Mouse (Mus musculus): ENCODE measurements around the gene Cd40. TPM values are rescaled to one million over a fixed set of nuclear protein-coding genes. Genes with fewer than 3 reads are reported as not detected.

Gene Cd40
- polyA plus RNA-seq, 1 experiment from 2014 or later = 6.0 TPM

DNA sequence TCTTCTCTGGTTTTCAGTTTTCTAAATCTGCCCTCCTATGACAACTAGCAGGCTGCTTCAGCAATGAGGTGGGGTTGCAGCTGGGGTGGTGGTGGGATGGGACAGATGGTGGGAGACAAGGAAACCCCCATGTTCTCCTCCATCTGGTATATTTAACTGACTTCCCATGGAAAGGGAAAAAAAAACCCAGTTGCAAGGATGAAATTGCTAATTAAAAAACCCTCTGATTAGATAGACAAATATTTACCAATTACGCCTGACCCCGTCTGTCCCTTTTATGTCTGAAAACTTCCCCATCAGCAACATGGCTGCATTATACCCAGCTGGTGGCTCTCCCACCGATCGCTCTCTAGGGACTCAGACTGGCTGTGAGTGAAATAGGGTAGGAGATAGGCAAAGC, 31.2 kb downstream of the Cd40 start:
- H3K9ac ChIP-seq (ENCODE audit: low read depth, low read length) = peak overlapping the region; percentile 21; the same call in 1 of the 2 replicates
- 78% methylated on average over 4 of the region's 4 CpGs for WGBS
- H3K9me3 ChIP-seq (replicated peaks; ENCODE audit: control insufficient read depth, low read length, poor library complexity, severe bottlenecking) = no peaks in the 10 kb centered on the region
- no peak overlapping the region for H3K4me3 ChIP-seq (ENCODE audit: low read depth, low read length)
- ATAC-seq = no peak
- no peak overlapping the region for H3K4me2 ChIP-seq (ENCODE audit: low read length)
- no peak overlapping the region for H3K27ac ChIP-seq (ENCODE audit: low read length)
- H3K27me3 ChIP-seq (ENCODE audit: control insufficient read depth, insufficient read depth, low read depth, low read length) = no peaks in the 10 kb centered on the region
- H3K36me3 ChIP-seq (ENCODE audit: control insufficient read depth, insufficient read depth, low read length) = no peaks in the 10 kb centered on the region
- 0 out of 2 replicates have a peak, but pooled peaks cover 7% of the 10 kb centered on the region for H3K4me1 ChIP-seq (ENCODE audit: control insufficient read depth, insufficient read depth, low read length)

DNA sequence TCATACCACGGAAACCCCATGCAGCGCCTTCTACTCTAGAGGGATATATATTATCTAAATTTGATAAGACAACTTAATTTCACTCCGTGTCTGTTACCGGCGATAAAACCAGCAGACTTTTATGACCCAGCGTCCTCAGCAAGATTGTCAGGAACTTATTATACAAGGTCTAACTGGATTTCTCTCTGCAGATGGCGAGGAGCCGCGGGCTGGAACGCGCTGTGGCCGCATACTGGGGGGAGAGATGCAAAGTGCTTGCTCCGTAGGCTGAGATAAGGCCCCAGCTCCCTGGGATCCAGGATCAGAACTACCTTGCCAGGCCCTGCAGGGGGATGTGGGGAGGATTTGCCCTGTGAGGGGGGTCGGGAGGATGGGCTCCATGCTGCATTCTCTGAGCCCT, 34.0 kb downstream of the Cd40 start:
- H3K4me3 ChIP-seq (ENCODE audit: low read depth, low read length) = no peak overlapping the region
- WGBS = 37% methylated on average over 14 of the region's 14 CpGs
- H3K27ac ChIP-seq (ENCODE audit: low read length) = no peak overlapping the region; the same call in 1 of the 2 replicates
- peak; percentile 47 for ATAC-seq
- H3K9me3 ChIP-seq (replicated peaks; ENCODE audit: control insufficient read depth, low read length, poor library complexity, severe bottlenecking) = no peaks in the 10 kb centered on the region
- H3K36me3 ChIP-seq (ENCODE audit: control insufficient read depth, insufficient read depth, low read length) = no peaks in the 10 kb centered on the region
- H3K4me1 ChIP-seq (ENCODE audit: control insufficient read depth, insufficient read depth, low read length) = 0 out of 2 replicates have a peak, but pooled peaks cover 7% of the 10 kb centered on the region
- 0 out of 2 replicates have a peak overlapping the region, but pooled peaks have one; percentile 4 for H3K9ac ChIP-seq (ENCODE audit: low read depth, low read length)
- H3K4me2 ChIP-seq (ENCODE audit: low read length) = no peak overlapping the region
- no peaks in the 10 kb centered on the region for H3K27me3 ChIP-seq (ENCODE audit: control insufficient read depth, insufficient read depth, low read depth, low read length)

DNA sequence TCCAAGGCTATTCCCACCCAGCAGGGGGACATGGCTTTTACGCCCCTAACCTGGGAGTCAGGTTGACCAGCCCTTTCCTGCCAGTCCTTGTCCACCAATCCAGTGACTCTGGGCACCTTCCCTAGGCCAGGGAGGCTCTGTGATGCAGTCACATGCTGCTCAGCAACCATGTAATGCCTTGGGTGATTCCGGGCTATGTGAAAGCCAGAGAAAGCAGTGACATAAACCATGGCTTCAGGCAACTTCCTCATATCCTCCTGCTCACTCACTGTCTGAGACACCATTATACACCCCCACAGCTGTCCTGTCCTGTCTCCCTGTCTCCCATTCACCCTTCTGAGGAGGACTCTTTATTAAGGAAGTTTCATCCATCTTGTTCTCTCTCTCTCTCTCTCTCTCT, 35.2 kb downstream of the Cd40 start, which contains the start of gene 1700025C18Rik:
TSS of gene 1700025C18Rik (minus strand) at position 101 of the 400 bp plus-strand sequence.
- ATAC-seq = no peak
- Histone ChIP-seq H3K27me3 (ENCODE audit: control insufficient read depth, insufficient read depth, low read depth, low read length) (no peaks in the 10 kb centered on the region), H3K4me2 (ENCODE audit: low read length) (no peak within 1 kb of the TSS), H3K27ac (ENCODE audit: low read length) (peak within 1 kb of the TSS; percentile 6; the same call in 1 of the 2 replicates), H3K9ac (ENCODE audit: low read depth, low read length) (0 out of 2 replicates have a peak within 1 kb of the TSS, but pooled peaks have one; percentile 4), H3K9me3 (replicated peaks; ENCODE audit: control insufficient read depth, low read length, poor library complexity, severe bottlenecking) (no peaks in the 10 kb centered on the region), H3K36me3 (ENCODE audit: control insufficient read depth, insufficient read depth, low read length) (no peaks in the 10 kb centered on the region), H3K4me1 (ENCODE audit: control insufficient read depth, insufficient read depth, low read length) (0 out of 2 replicates have a peak, but pooled peaks cover 7% of the 10 kb centered on the region), H3K4me3 (ENCODE audit: low read depth, low read length) (no peak within 1 kb of the TSS)
- WGBS = 78% methylated on average over 2 of the region's 2 CpGs

DNA sequence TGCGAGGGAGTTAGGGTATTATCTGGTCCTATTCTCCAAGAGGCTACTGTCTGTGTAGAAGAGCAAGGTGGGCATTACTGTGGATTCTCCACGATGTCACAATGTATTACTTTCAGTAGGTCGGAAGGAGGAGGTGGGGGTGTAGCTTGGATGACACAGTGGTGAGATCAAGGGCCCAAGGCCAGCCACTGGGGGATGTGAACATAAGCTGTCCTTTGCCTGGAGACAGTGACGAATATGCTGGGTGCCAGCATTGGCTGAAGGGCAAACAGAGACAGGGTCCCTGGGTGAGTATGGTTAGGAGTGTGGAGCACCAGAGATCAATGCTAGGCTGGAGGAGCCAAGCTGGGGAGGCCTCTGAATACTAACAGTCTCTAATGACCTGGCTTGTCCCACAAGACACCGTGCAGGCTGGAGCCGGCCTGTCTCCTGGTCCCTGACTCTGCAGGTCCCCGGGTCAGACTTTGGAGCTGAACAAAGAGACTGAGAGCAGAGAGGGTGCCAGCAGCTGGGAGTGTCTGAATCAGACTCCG, 36.1 kb downstream of the Cd40 start:
- Histone ChIP-seq H3K9ac (ENCODE audit: low read depth, low read length) (no peak overlapping the region), H3K4me2 (ENCODE audit: low read length) (no peak overlapping the region), H3K4me3 (ENCODE audit: low read depth, low read length) (no peak overlapping the region), H3K27me3 (ENCODE audit: control insufficient read depth, insufficient read depth, low read depth, low read length) (no peaks in the 10 kb centered on the region), H3K9me3 (replicated peaks; ENCODE audit: control insufficient read depth, low read length, poor library complexity, severe bottlenecking) (no peaks in the 10 kb centered on the region), H3K36me3 (ENCODE audit: control insufficient read depth, insufficient read depth, low read length) (no peaks in the 10 kb centered on the region), H3K27ac (ENCODE audit: low read length) (0 out of 2 replicates have a peak overlapping the region, but pooled peaks have one; percentile 6), H3K4me1 (ENCODE audit: control insufficient read depth, insufficient read depth, low read length) (peaks cover 8% of the 10 kb centered on the region)
- no peak for ATAC-seq
- whole genome bisulfite sequencing = 69% methylated on average over 8 of the region's 8 CpGs

DNA sequence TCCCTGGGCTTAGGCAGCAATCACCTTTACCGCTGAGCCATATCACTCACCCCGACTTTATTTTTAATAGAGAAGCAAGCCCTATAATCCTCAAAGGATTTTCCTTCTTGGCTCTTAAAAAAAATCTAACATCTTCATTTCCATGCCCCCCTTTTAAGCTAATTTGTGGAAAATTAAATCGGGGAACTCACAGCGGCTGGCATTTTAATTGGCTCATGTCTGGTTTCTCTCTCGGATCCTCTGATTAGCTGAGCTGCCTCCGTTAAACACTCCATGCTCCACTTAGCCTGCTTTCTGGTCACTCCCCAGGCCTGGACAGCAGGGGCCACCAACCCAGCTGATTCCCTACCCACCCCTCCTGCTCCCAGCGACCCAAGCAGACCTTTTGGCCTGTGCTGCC, 37.0 kb downstream of the Cd40 start:
- ATAC-seq = no peak
- no peak overlapping the region for H3K4me3 ChIP-seq (ENCODE audit: low read depth, low read length)
- peaks cover 14% of the 10 kb centered on the region for H3K4me1 ChIP-seq (ENCODE audit: control insufficient read depth, insufficient read depth, low read length)
- WGBS = 35% methylated on average over 7 of the region's 7 CpGs
- H3K9ac ChIP-seq (ENCODE audit: low read depth, low read length) = no peak overlapping the region
- no peak overlapping the region; the same call in 1 of the 2 replicates for H3K27ac ChIP-seq (ENCODE audit: low read length)
- no peak overlapping the region for H3K4me2 ChIP-seq (ENCODE audit: low read length)
- H3K27me3 ChIP-seq (ENCODE audit: control insufficient read depth, insufficient read depth, low read depth, low read length) = no peaks in the 10 kb centered on the region
- H3K36me3 ChIP-seq (ENCODE audit: control insufficient read depth, insufficient read depth, low read length) = no peaks in the 10 kb centered on the region
- H3K9me3 ChIP-seq (replicated peaks; ENCODE audit: control insufficient read depth, low read length, poor library complexity, severe bottlenecking) = no peaks in the 10 kb centered on the region

DNA sequence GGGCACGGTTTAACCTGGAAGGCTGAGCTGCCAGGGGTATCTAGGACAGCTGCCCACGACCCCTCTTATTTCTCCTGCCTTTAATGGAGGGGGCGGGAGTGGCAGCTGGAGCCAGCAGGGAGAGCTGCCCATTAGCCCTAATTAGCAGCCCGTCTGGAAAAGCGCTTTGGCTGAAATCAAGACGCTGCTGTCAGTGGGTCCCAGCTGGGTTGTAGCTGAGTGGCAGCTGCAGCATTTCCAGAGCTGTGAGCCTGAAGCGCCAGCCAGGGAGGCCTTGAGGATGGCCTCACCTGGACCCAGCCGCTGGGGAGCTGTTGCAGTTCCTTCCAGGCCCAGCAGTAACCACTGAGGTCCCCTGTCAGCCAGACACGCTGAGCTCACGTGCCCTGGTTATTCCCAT, 40.9 kb downstream of the Cd40 start:
- WGBS = 18% methylated on average over 10 of the region's 10 CpGs
- Histone ChIP-seq H3K36me3 (ENCODE audit: control insufficient read depth, insufficient read depth, low read length) (no peaks in the 10 kb centered on the region), H3K9me3 (replicated peaks; ENCODE audit: control insufficient read depth, low read length, poor library complexity, severe bottlenecking) (no peaks in the 10 kb centered on the region), H3K4me3 (ENCODE audit: low read depth, low read length) (no peak overlapping the region), H3K27ac (ENCODE audit: low read length) (peak overlapping the region; percentile 51; the same call in 1 of the 2 replicates), H3K4me1 (ENCODE audit: control insufficient read depth, insufficient read depth, low read length) (peaks cover 16% of the 10 kb centered on the region), H3K27me3 (ENCODE audit: control insufficient read depth, insufficient read depth, low read depth, low read length) (no peaks in the 10 kb centered on the region), H3K9ac (ENCODE audit: low read depth, low read length) (peak overlapping the region; percentile 2; the same call in 1 of the 2 replicates), H3K4me2 (ENCODE audit: low read length) (no peak overlapping the region)
- peak; percentile 22; the same call in 1 of the 2 replicates for ATAC-seq

DNA sequence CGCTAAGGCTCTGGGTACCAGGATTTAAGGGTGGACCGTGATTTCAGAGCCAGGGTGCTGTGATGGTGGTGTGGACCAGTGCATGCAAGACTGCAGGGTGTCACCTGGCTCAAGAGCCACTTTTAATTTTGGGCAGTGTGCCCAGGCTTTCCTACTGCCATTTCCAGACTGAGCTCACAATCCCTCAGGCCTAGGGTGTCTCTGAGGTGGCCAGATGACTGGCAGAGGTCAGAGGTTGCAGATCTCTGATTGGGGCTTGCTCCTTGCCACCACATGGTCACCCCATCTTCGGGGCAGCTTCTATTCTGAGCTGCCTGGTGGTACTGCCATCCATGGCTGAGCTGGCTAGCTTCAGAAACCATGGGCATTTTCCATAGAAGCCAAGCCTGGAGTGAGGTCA, 43.4 kb downstream of the Cd40 start:
- H3K4me1 ChIP-seq (ENCODE audit: control insufficient read depth, insufficient read depth, low read length) = peaks cover 16% of the 10 kb centered on the region
- H3K4me2 ChIP-seq (ENCODE audit: low read length) = no peak overlapping the region
- no peaks in the 10 kb centered on the region; the same call in 1 of the 2 replicates for H3K27me3 ChIP-seq (ENCODE audit: control insufficient read depth, insufficient read depth, low read depth, low read length)
- no peak overlapping the region for H3K4me3 ChIP-seq (ENCODE audit: low read depth, low read length)
- no peaks in the 10 kb centered on the region for H3K36me3 ChIP-seq (ENCODE audit: control insufficient read depth, insufficient read depth, low read length)
- no peak overlapping the region for H3K27ac ChIP-seq (ENCODE audit: low read length)
- H3K9me3 ChIP-seq (replicated peaks; ENCODE audit: control insufficient read depth, low read length, poor library complexity, severe bottlenecking) = no peaks in the 10 kb centered on the region
- ATAC-seq = no peak
- 83% methylated on average over 3 of the region's 3 CpGs for WGBS
- H3K9ac ChIP-seq (ENCODE audit: low read depth, low read length) = no peak overlapping the region

DNA sequence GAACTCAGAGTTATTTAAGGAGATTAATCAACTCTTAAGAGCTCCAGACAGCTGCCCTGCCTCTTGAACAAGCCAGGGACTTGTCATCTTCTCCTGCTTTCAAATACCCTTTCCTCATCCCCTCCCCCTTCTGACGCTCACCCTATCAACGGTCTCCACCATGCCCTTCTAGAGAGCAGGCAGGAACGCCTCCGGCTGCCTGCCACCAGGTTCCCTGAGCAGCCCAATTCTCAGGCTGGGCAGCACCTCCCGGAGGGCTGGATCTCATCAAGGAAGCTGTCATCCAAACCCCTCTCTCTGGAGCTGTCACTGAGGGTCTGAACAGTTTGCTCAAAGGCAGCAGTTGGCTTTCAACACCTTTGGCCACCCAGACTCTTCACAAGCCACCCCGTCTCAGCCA, 45.3 kb downstream of the Cd40 start:
- Histone ChIP-seq H3K4me3 (ENCODE audit: low read depth, low read length) (no peak overlapping the region), H3K27ac (ENCODE audit: low read length) (no peak overlapping the region), H3K36me3 (ENCODE audit: control insufficient read depth, insufficient read depth, low read length) (no peaks in the 10 kb centered on the region), H3K27me3 (ENCODE audit: control insufficient read depth, insufficient read depth, low read depth, low read length) (no peaks in the 10 kb centered on the region; the same call in 1 of the 2 replicates), H3K9ac (ENCODE audit: low read depth, low read length) (no peak overlapping the region), H3K4me2 (ENCODE audit: low read length) (no peak overlapping the region), H3K9me3 (replicated peaks; ENCODE audit: control insufficient read depth, low read length, poor library complexity, severe bottlenecking) (no peaks in the 10 kb centered on the region), H3K4me1 (ENCODE audit: control insufficient read depth, insufficient read depth, low read length) (peaks cover 16% of the 10 kb centered on the region)
- WGBS = 13% methylated on average over 6 of the region's 6 CpGs
- no peak for ATAC-seq

DNA sequence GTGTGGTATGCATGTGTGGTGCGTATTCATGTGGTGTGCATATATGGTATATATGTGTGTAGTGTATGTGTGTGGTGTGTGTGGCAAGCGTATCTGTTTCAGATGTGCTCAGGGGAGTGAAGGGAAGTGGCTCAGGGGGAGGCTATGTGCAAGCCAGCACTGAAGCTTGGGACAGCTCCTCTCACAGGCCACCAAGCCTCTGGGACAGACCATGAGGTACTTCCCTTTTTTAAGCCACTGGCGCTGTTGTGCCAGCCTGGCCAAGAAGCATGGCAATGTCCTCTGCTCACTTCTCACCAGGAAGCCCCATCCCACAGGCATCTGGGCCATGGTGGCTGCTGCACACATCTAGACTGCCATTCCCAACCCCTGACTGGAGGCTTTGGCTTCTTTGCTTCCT, 47.5 kb downstream of the Cd40 start:
- peaks cover 11% of the 10 kb centered on the region; the same call in 1 of the 2 replicates for H3K4me1 ChIP-seq (ENCODE audit: control insufficient read depth, insufficient read depth, low read length)
- no peak overlapping the region for H3K27ac ChIP-seq (ENCODE audit: low read length)
- no peak overlapping the region for H3K9ac ChIP-seq (ENCODE audit: low read depth, low read length)
- no peaks in the 10 kb centered on the region for H3K9me3 ChIP-seq (replicated peaks; ENCODE audit: control insufficient read depth, low read length, poor library complexity, severe bottlenecking)
- WGBS = 95% methylated on average over 3 of the region's 3 CpGs
- no peaks in the 10 kb centered on the region for H3K36me3 ChIP-seq (ENCODE audit: control insufficient read depth, insufficient read depth, low read length)
- no peak overlapping the region for H3K4me2 ChIP-seq (ENCODE audit: low read length)
- no peak for ATAC-seq
- H3K27me3 ChIP-seq (ENCODE audit: control insufficient read depth, insufficient read depth, low read depth, low read length) = no peaks in the 10 kb centered on the region; the same call in 1 of the 2 replicates
- no peak overlapping the region for H3K4me3 ChIP-seq (ENCODE audit: low read depth, low read length)
